Mouse (Mus musculus) kidney, postnatal 36 days (tissue): ENCODE measurements at regions not wholly inside any gene's neighbourhood (a gene's known extent, or its start where the extent isn't known, plus 50 kb on each side); places are given as distances from the start of the nearest gene placed in this dataset.

ENCODE experiments used
- DNase-seq, 2 experiments: peaks; one replicate each; pipeline ENCODE4 v3.0.0; 2021 to 2022; ENCODE audit warnings: mixed read lengths in 2 of 2

- DNase-seq: no peak
These were observed 146.0 kb upstream of the Ednra start for GRCm38 (mm10) chr8:77870264-77870663.

GRCm38 (mm10) chr8:77872771-77873170 lies 148.5 kb upstream of the Ednra start:
- DNase-seq: no peak

- no peak for DNase-seq
These were observed 195.5 kb upstream of the Ednra start for GRCm38 (mm10) chr8:77919776-77920175.

- no peak for DNase-seq
These were observed 197.6 kb upstream of the Ednra start for GRCm38 (mm10) chr8:77921868-77922267.

GRCm38 (mm10) chr8:77947702-77948101 lies 223.4 kb upstream of the Ednra start:
- DNase-seq: no peak

- no peak for DNase-seq
These were observed 225.4 kb upstream of the Ednra start for GRCm38 (mm10) chr8:77949640-77950039.

GRCm38 (mm10) chr8:77958814-77959372 lies 234.6 kb upstream of the Ednra start:
- DNase-seq: no peak

GRCm38 (mm10) chr8:77963102-77963698 lies 238.9 kb upstream of the Ednra start:
- no peak for DNase-seq

- DNase-seq: no peak
These were observed 242.7 kb upstream of the Ttc29 start for GRCm38 (mm10) chr8:77970378-77970777.

GRCm38 (mm10) chr8:77973714-77974113 lies 239.4 kb upstream of the Ttc29 start:
- DNase-seq: no peak

- no peak for DNase-seq
These were observed 234.0 kb upstream of the Ttc29 start for GRCm38 (mm10) chr8:77979106-77979505.

GRCm38 (mm10) chr8:77980701-77981100 lies 232.4 kb upstream of the Ttc29 start:
- DNase-seq: no peak

GRCm38 (mm10) chr8:77982031-77982430 lies 231.1 kb upstream of the Ttc29 start:
- DNase-seq: no peak

GRCm38 (mm10) chr8:77983476-77983875 lies 229.6 kb upstream of the Ttc29 start:
- no peak for DNase-seq

- no peak for DNase-seq
These were observed 225.9 kb upstream of the Ttc29 start for GRCm38 (mm10) chr8:77987237-77987636.

- peak in 1 of 2 experiments; percentile 9 for DNase-seq
These were observed 224.6 kb upstream of the Ttc29 start for GRCm38 (mm10) chr8:77988291-77989056.

GRCm38 (mm10) chr8:77991050-77991449 lies 222.0 kb upstream of the Ttc29 start:
- DNase-seq: no peak

- no peak for DNase-seq
These were observed 212.8 kb upstream of the Ttc29 start for GRCm38 (mm10) chr8:78000303-78000702.

GRCm38 (mm10) chr8:78001656-78002055 lies 211.4 kb upstream of the Ttc29 start:
- DNase-seq: no peak

GRCm38 (mm10) chr8:78002071-78002470 lies 211.0 kb upstream of the Ttc29 start:
- no peak for DNase-seq

GRCm38 (mm10) chr8:78003888-78004543 lies 209.1 kb upstream of the Ttc29 start:
- peak; percentile 56 to 74 for DNase-seq

- DNase-seq: no peak
These were observed 208.2 kb upstream of the Ttc29 start for GRCm38 (mm10) chr8:78004891-78005290.

- no peak for DNase-seq
These were observed 200.0 kb upstream of the Ttc29 start for GRCm38 (mm10) chr8:78013101-78013500.
